Mouse (Mus musculus): Measurements from ENCODE around the gene Mctp2.

- TF ChIP-seq POLR2A (IDR thresholded peaks at IDR 0.05; ENCODE audit: borderline replicate concordance, extremely low read depth, low read depth, low read length) (no peak), CTCF (IDR thresholded peaks at IDR 0.05; ENCODE audit: insufficient read depth, low read length) (no peak)
These were observed 207.8 kb downstream of the Mctp2 start for GRCm38 (mm10) chr7:72098603-72099002.
